Mouse (Mus musculus) common myeloid progenitor, adult 5-6 weeks (primary cell): ENCODE measurements around the gene Gli2. TPM values are rescaled to one million over a fixed set of nuclear protein-coding genes. Genes with fewer than 3 reads are reported as not detected.

Source experiments
- ATAC-seq: replicated peaks from 2 replicates; pipeline ENCODE4 v1.8.0; 2016; ENCODE audit warnings: low read depth, mild to moderate bottlenecking, moderate TSS enrichment, inconsistent platforms; ENCODE audit not compliant: poor library complexity, severe bottlenecking
- total RNA-seq: library from RNA; stranded (forward); fragments of 200-1000, 187-1606 nt; gene quantifications from 2 replicates; pipeline ENCODE4 v1.2.3, GENCODE M21; 2017

Gli2 gene
- total RNA-seq, 1 experiment from 2014 or later, result not detected

DNA sequence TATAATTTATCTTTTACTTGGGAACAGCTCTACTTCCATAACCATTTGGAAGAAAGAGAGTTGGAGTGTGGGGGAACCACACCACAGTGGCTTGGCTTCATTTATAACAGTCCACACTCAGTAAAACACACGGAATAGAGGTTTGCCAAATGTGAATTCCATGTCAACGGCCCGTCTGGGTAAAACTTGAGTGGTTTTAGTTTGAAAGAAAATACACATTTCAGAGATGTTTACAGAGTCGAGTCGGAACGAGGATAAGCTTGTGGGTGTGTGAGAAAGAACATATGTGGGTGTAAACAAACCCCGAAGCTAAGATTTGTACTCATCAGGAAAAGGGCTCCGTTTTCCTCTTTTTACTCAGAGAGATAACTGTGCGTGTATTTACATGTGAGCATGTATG is 145.8 kb downstream of the Gli2 start:
- ATAC-seq, result no peak

DNA sequence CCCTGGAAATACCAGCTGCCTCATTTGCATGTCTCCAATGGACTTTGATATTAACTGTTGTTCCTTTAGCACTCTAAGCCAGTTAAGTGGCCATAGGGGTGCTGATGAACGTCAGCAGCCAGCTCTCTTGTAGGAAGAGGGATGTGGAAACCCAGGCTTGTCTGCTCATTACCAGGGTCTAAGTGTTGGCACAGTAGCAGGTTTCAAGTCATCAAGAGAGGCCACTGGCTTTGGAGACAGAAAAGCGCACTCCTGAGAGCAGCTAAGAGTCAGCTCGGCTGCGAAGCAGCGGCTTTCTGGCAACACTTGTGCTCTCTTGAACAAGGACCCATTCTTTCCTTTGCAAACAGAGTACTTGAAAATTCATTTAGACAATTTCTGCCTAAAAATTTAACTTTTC is 148.1 kb downstream of the Gli2 start:
- no peak for ATAC-seq

DNA sequence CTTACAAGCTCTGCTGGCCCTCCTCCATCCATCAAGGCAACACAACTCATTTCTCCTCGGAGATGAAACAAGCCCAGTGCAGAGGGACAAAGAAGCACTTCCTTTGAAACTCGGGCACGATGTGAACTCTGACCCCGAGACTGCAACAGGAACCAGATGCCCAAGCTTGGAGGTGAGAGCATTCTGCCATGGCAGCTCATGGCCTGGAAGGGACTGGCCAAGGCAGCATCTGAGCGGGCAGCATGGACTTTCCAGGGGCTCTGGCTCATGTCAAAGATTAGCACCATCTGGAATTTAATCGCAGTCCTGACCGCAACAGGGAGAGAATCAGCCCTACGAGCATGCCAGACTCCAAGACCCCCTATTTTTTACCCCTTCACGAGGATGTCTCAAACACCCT is 148.5 kb downstream of the Gli2 start:
- ATAC-seq, result no peak

DNA sequence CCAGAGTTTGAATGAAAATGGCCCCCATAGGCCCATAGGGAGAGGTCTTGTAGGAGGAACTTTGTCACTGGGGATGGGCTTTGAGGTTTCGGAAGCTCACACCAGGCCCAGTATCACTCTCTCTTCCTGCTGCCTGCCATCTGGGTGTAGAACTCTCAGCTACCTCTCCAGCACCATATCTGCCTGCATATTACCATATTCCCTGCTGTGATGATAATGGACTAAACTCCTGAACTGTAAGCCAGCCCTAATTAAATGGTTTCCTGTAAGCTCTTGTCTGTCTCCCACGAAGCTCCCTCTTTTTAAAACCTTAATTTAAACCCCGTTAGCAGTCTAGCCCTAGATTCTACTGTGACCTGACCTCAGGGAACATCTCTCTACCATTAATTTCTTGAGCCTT is 149.0 kb downstream of the Gli2 start:
- ATAC-seq, result no peak

DNA sequence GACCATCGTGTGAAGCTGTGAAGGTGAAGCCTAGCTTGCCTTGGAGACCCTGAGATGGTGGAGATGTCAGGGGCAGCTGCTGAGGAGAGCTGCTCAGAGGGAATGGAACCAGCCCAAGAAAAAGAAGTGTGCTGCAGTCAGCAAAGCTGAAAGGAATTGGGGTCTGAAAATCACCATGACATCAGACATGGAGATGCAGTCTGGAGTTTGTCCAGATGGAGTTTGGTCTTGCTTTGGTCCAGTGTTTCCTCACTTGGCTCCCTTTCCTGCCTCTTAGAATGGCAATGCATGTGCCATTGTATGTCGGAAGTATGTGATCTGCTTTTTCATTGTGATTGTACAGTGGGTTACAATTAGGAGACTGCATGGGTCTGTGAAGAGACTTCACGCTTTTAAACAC is 149.7 kb downstream of the Gli2 start:
- no peak for ATAC-seq

DNA sequence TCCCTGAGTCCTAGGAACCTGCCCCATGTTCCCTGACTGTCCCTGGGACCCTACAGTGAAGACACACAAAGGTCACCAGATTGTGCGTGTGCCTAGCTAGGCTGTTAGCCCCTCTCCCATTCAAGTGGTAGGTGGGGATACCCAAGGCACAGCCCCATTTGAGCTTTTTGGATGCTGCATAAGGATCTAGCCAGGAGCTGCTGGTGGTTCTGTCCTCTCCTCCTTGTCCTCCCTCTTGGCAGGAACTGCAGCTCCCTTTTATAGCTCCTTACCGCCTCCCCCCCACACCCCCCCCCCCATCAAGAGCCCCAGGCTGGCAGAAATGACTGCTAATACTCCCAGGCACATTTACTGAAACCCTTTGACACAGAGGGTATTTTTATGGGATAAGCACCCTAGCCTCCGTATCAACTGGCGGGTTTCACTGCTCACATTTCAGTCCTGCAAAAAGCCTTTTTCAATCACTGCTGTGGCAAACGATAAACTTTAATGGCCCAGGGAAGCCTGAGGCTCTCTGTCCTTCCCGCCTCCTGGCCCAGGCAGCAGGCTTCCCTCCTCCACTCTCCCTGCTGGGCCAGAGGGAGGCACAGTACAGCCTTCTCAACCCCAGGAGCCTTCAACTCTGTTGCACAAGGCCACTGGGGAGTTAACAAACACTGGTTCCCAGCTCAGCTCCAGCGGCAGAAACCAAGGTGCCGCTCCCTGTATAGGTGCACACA is 151.4 kb downstream of the Gli2 start:
- no peak for ATAC-seq

DNA sequence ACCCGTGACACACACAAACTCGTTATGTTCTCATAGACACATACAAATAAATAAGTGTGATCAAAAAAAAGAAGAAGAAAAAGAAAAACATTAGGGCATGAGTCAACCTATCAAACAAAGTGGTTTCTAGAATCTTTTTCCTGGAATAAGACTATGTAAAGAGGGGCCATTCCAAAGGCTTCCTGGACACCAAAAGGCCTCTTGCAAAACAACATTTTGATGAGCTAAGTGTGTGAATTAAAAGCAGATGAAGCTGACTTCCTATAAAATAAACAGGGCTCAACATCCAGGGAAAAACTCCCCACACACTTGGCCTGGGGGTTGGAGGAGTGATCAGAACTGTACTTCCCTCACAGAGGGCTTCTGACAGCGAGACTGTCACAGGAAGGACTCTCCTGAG is 155.1 kb downstream of the Gli2 start:
- no peak for ATAC-seq

DNA sequence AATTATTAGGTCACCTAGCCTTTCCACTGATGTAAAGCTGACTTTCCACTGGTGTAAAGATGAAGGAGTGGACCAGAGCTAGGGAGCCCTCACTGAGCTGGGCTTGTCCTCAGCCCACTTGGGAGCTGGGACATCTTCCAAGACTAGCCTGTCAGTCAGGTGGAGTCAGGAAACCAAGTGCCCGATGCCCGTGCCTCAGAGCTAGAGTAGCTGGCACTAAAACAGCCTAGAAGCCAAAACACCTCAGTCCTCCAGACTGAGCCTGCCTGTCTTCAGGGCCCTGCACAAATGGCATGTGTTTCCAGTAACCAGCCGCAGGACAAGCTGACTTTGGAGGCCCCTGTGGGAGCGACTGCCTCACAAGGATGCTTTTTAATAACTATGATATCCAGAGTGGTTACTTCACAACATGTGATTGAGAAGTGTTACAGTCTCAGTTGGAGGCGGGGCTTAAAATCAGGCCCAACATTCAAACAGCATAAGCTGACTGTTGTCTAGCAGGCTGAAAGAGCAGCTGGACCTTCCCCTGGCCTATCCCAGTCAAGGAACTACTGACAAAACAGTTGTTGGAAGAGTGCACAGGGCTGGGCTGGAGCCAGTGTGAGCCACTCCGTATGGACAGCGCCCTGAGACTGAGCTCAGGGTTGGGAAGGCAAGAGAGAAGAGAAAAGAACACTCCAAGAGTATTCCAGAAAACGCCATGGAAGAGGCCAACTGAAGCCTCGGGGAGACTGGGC is 158.2 kb downstream of the Gli2 start:
- no peak for ATAC-seq

DNA sequence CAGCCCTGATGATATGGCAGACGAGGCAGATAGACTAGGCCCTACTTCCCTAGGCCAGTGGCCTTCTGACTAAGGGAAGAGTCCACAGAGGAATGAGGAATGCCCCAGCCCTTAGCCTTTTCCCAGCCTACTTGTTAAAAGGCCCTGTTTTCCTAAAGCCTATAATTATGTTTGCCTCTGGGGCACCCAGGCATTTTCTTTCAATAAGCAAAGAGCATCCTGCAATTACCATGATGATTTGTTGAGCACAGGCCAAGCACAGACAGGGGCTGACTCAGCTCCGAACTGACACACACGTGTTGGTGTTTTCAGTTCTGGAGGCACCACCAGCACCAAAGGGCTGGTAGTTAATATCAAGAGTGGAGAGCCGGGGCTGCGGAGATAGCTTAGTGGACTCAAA is 162.0 kb downstream of the Gli2 start:
- no peak for ATAC-seq

DNA sequence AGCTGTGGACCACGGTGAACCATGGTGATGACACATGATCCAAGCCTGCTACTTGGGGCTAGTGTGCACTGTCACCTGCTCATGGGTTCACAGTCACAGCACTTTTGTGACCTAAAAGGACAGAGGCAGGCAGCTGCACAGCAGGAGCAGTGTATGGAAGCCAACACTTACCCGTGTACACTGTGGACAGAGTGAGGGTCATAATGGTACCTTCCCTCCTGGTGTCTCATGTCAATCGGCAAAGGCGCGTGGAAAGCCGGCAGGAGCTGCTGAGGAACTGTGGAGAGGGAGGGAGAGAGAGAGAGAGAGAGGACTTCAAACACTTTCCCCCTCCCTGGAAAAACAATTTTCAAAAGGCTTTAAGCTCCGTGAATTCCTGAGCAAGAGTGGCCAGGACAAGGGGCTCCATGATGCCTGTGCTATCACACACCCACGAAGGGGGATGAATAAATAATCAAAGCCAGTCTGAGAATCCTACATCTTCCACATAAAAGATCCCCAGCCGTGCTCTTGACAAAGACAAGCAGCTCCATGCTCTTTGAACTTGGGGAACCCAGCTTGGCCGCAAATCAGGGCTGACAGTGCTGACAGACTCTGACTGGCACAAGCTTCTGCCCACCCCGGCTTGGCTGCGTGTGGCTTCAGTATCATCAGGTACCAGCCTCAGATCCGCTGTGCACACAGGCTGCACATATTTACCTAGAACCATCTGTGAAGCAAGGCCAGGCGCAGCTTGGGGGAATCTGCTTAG is 163.1 kb downstream of the Gli2 start:
- ATAC-seq, result no peak

DNA sequence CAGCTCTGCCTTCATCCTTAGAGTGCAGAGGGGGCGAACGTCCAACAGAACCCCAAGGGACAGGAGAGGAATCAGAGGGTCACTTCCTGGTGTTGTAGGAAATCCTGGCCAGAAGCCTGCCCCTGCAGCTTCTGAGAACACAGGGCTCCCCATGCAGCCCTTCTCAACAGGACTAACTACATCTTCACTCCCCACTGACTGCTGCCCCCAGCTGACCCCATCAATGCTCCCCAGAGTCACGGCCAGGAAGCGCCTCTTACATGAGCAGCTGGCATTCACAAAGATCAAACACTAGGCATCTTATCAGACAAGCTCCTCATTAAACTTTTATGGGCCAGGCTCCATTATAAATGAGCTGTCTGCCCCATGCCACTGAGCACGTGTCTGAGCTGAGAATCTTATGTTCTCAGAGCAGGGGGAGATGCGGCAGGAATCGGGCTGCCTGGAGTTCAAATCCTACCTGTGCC is 172.6 kb downstream of the Gli2 start:
- no peak for ATAC-seq

DNA sequence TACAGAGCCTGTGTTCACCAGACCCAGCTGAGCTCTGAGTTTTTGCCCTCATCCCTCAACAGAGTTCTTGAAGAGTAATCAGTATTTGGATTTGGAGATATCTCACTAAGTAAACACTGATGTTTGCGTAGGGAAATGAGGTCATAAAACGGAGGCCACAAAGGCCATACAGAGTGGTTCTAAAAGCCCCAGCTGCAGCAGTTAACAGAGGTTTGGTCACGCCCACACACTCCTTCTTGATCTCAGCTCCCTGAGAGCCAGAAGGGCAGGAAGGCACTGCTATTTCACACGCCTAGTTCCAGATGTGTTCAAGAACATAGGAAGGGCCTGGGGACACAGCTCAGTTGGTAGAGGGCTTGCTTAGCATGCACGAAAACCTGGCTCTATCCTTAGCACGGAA is 175.1 kb downstream of the Gli2 start:
- ATAC-seq, result no peak

DNA sequence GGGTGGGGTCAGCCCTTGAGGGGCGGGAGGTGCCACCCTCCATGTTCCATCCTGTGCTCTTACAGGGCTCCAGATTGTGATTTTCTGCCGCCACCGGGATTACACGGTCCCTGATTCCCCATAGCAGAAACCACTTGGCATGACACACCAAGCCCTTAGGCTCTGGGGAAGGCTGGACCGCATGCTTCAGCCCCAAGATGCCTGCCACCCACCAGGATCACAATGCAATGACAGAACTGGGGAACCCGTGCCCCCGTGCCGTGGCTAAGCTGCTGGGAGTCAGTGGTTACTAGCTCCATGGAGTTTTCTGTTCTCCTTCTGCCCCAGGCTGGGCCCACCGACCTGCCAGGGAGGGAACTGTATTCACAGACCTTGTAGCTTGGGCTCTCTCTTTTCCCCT is 178.2 kb downstream of the Gli2 start:
- ATAC-seq, result no peak

DNA sequence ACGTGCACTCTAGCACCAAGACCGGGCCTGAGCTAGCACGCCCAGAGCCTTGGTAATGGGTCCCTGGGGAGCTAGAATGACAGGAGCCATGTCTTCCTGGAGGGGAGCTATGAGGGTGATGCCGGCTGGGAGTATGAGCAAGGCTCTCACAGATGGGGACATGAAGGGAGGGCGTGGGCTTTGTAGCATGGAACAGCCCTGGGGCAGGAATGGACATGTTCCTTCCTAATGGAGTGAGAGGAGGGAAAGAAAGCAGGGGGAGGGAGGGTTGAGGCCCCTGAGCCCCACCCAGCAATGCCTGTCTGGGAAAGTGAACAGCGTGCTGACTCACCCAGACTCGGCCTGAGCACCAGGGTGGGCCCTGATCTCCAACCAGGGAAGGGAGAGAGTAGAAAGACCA is 179.9 kb downstream of the Gli2 start:
- no peak for ATAC-seq

DNA sequence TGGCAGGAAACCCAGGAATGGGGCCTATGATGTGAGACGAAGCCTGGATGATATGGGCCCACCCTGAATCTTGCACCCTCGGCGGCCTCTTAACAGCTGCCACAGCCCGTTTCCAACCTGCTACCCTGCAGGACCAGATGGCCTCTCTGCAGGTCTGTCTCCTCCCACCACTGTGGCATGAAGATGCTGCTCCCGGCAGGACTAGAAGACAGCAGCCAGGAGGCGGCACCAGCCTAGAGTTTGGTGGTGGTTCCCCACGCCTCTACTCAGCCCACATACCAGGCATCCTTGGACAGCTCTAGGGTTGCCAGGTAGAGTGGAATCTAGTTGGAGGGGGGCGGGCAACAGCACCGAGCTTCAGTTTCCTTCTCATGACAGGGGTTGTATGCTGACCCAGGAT is 188.7 kb downstream of the Gli2 start:
- 0 out of 2 replicates have a peak, but pooled peaks have one; percentile 8 for ATAC-seq

DNA sequence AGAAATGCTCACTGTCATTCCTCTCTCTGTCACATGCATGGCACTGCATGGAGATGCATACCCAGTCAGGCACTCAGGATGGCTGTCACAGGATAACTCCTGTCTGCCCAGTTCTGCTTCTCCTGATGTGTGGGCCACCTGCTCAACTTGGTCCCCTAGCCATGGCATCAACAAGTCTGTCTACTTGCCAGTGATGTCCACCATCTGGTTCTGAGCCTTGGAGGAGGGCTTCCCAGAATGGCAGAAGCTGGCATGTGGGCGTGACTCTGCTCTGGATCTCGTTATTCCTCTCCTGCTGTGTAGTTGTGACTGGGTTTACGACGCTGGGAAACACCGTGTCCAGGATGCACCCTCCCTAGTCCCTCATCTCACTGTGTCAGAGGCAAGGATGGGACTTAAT is 189.4 kb downstream of the Gli2 start:
- ATAC-seq, result no peak

DNA sequence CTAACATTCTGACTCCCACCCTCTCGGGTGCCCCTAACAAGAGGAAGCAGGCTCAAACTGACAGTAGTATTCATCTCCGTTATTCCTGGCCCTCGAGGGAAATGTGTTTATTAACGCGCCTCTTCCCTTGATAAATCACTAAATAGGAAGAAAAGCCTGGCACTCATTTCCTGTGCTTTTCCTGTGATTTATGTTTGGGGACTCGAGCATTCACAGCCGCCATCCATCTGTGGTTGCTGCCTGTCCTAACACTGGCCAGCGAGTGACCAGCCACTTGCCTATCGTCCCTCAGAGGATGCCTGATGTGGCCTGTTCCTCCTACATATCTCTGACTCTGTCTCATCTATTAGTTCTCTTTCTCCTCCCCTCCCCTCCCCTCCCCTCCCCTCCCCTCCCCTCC is 195.3 kb downstream of the Gli2 start:
- no peak for ATAC-seq

DNA sequence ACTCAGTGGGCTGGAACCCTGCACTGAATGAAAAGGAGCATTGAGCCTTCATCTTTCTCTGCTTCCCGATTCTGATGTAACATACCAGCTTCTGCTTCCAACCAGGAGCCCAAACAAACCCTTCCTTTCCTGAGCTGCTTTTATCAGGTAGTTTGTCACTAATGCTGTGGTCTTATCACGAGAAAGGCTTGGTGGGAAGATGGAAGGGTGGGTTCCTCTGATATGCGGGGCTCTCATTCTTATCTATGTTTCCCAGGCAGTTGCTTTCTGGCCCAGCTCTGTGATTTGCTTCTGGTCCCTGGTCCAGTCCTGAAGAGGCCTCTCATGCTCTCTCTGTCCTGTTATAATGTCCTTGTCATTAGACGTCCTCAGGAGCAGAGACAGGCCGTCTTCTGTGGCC is 222.8 kb downstream of the Gli2 start:
- no peak for ATAC-seq

DNA sequence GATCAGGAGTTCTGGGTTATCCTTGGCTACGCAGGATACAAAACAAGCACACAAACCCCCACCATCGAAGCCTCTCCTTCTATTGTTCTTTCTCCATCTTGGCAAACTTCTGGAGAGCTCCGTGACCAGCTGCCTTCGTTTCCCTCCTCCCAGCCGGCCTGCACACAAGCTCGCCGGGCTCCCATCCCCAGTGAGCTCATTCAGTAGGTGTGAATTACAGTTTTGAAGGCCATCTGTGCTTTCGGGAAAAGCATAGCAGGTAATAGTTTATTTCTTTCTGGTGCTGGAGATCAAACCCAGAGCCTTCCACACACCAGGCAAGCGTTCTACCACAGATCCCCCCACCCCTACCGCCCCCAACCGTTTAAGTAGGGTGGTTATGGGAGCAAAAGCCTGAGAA is 226.8 kb downstream of the Gli2 start:
- ATAC-seq, result no peak

DNA sequence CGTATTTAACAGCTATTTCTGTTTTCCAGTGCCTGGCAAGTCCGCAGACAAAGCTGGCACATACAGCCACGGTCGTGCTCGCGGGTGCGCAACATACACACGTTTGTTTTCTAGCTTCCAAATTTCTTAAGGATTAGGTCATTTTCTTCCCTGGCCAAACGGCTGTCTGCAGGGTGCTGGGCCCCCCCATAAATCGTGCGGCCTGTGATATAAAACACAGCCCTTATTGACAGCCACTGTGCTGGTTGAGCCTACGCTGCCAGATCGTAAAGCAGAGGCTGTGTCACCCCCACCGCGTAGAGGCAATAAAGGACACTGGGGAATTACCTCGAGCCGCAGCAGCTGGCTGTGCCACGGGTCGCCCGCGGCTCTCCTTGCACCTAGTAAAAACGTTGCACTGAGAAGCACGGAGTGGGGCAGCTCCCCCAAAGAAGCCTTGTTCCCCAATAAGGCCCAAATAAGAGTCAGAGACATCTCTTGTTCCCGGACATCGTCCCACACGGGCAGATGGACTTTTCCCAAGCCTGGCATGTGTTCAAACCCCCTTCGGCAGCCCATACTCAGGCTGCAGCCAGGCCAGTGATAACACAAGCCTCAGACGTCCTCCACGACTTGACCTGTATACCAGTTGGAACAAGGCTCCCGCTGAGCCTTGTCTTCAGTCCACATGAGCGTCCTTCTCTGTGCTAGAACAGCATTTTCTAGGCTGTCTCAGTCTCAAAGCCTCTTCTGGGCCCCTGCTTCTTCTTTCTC is 227.8 kb downstream of the Gli2 start:
- 0 out of 2 replicates have a peak, but pooled peaks have one; percentile 5 for ATAC-seq
